Mouse (Mus musculus) skeletal muscle tissue, adult 2 months (tissue): ENCODE results near the gene Adamtsl1.
A peak's percentile ranks its signal among the peaks of the same experiment; 100 is the strongest.

ENCODE experiments used
- DNase-seq: peaks from one replicate; pipeline ENCODE4 v3.0.0-alpha.2; 2012; ENCODE audit warnings: low read depth, low spot score

Adamtsl1 gene

DNA sequence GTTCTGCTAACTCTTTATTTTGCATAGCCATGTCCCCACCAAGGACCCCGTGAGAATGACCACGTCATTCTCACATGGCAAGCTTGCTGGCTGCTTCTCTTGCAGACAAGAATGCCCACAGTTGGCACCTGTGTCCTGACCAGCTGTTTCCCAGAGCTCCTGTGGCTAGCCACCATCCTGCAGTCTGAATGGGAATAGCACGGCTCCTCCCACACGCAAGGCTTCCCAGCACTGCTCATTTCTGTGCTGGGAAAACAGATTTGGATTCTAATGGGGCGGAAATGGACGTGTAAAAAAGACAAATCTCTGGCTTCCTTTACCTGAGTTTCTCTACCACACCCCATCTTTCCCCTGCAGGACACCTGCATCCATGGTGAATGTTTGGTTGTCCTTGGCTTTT lies 531.9 kb downstream of the Adamtsl1 start:
- no peak for DNase-seq

DNA sequence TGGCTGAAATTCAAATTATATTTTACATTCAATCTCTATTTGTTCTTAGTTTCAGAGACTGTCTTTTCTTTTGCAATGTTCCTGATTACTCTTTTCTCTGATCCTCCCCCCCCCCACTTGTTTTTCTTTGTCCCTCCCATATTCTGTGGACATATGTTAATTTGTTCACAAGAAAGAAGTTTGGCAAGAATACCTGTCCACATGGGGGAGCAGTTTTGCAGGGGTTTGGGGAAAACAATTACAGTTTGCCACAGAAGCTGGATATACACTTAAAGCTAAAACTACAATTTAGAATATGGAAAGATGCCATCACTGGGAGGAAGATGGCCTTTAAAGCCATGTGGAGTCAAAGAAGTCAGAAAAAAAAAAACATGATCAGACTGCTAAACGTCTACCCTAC lies 532.9 kb downstream of the Adamtsl1 start:
- no peak for DNase-seq

DNA sequence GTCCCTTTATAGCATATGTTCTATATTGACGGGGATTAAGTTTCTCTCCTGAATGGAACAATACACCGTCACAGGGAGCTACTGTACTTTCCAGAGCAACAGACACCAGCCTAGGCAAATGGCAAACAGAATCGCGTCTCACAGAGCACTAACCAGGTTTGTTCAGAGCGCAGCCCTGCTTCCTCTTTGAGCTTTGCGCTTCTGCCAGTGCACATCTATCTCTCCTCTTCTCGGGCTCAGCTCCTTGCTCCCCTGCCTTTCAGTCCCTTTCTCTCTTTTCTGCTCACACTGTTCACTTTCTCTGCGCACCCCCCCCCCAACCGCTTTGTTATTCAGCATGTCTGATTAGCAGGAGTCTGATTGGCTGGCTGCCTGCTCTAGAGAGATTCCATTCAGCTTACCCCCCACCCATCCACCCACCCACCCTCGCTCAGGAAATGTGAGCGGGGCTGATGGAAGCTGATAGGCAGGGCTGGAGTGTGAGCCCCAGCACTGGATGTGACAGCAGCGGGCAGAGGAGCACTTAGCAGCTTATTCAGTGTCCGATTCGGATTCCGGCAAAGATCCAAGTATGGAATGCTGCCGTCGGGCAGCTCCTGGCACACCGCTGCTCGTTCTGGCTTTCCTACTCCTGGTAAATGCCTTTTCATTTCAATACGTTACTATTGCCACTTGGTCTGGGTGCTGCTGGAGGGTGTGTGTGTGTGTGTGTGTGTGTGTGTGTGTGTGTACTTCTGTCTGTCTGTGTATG lies 539.7 kb downstream of the Adamtsl1 start:
- DNase-seq = peak; percentile 58

DNA sequence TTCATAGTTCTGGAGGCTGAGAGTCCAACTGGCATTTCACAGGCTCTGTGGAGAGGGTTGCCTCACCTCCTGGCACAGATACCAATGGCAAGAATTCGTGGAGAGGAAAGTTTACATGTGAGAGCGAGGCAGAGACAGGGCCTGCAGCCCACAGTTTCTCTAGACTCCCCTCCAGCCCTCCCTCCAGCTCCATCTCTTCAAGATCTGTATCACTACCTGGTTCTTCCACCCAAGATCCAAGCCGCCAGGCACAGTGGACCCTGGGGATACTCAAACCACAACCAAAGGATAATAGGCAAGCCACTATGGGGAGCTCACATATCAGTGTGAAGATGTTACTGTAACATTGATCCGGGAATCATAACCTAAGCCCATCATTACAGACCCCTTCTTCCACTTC lies 546.6 kb downstream of the Adamtsl1 start:
- DNase-seq = no peak

DNA sequence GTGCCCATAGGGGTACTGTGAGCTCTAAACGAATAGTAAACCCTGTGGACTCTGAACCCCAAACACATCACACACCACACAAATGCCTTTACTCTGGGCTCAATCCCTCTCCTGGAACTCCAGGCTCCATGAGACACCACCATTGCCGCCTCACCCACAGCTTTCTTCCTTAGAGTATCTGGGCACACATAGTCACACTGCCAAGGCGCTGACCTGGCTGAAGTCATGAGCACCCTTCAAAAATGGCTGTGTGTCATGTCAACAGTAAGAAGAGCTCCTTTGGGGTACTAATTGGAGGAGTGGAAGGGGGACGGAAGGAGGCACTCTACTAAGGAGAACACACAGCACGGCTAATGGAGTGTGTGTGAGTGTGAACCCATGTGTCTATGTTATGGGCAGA lies 554.4 kb downstream of the Adamtsl1 start:
- no peak for DNase-seq

DNA sequence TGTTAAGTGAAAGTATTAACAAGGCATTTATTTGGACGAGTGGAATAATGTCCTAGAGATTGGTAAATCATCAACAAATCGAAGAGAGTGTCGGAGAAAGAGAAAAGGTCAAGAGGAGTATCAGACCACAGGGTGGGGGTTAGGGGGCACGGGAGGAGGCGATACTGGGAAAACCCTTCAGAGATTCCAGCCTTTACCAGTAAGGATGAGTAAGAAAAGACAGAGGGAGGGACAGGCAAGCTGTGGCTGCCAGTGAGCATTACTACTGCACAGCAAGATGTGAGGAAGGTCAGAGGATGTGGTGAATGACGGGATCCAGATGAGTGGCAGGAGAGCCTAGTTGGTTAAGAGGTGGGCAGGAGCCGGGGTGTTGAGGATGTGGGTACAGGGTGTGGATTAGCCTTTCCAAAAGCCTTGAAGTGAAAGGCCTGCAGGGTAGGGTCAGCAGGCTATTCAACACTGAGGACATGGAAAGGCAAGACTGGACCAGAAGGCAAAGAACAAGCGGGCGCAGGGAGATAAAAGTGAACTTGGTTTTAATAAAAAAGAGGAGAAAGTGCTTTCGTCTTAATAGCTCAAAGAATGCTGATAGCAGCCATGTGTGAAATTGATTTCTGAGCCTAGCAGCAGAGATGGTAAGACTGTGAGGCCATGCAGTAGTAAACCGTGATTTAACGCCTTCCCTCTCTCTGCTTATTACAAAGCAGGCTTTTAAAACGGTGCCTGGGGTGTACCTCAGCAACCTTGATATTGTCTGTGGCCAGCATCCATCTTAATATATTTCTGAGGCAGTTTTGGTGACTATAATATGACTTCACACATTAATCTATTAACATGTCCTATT lies 555.1 kb downstream of the Adamtsl1 start:
- no peak for DNase-seq

DNA sequence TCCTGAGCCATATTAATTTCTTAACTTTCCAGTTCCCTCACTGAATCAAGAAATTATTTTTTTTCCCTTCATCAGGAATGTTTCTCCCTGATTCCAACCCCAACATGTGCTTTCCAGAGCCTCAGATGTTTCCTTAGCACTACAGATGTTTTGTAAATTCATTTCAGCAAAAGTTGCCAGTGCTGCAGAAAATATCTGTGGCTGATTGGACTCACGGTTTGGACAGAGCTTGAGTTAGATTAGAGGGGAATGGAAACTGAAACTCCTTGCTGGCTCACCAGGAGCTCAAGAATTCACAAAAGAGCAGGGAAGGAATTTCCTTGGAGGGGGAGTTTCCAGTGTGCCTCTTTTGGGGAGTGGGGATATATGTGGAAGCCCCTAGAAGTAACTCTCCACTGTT lies 560.9 kb downstream of the Adamtsl1 start:
- DNase-seq = peak; percentile 67

DNA sequence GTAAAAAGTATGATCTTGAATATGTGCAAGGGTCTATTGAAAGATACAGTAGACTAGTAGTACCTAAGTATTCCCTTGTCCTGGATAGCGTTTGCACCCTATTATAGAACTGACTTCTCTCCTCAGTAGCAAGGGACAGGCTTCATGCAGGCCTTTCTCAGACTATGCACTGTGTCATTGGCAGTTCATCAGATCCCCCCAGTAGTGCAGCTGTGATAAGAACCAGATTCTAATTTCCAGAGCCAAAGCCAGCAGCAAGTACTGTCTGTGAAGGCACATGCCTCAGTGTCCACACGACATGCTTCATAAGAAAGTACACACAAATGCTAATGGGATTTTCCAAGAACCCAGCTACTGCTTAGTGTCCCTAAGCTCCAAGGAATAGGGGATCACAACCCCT lies 563.4 kb downstream of the Adamtsl1 start:
- no peak for DNase-seq

DNA sequence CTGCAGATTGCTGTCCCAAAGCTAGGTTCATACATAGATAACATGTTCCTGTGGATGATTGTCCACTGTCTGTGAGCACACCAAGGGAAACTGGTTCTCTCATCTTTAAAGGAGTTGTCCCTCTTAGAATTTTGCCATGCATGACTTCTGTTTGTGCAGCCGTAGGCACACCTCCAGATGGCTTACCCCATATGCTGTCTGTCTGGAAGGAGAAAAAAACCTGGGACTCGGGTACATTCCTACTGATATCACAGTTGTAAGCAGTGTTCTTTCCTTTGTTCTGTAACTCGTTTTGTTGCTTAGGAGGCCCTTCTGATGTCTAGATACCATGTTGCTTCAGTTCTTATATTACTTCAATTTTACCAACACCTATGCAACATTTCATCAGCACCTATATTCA lies 563.9 kb downstream of the Adamtsl1 start:
- no peak for DNase-seq

DNA sequence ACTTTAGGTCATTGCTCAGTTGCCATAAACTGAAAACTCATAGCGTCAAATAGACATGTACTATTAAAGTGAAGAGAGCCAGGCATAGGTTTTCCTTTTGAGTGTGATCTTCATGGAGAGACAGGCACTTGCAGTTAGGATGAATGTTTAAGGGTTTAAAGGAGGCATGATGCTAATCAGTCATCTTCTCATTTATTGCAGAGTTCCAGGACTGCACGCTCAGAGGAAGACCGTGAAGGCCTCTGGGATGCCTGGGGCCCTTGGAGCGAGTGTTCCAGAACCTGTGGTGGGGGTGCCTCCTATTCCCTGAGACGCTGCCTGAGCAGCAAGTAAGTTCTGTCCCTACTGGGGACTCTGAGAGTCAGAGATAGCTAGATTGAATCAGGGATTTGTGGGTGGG lies 573.5 kb downstream of the Adamtsl1 start:
- DNase-seq = no peak

DNA sequence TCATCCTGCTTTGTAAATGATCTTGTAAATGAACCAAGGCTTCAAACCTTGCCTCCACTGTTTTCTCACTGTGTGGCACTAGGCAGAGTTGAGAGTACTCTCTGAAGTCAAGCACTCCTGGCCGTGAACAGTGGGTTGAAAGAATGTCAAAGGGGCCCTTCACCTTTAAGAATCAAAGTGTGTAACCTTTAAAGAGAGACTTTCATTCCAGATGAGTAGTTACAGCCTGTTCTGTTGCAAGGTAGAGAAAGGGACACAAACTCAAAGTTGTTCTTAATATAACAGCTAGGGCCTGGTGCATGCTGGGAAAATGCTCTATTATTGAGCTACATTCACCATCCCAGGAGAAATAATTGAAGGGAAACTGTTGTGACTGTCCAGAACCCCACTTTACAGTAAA lies 589.2 kb downstream of the Adamtsl1 start:
- DNase-seq = no peak

DNA sequence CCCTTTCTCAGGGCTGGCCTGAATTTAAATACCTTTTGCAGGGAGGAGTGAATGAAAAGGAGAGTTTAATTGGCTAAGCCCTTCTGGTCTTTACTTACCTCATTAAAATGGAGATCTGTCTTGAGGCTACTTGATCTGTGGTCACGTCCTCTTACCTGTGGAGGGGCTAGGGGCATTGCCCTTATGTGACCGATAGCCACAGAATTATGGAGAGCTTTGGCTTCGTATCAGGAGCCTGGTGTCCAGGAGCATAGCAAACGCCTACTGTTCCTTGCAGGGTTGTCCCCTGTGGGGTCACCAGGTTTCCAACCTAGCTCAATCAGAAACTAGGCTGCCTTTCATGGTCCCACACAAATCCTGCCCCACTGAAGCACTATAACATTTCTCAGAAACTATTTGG lies 594.4 kb downstream of the Adamtsl1 start:
- DNase-seq = no peak

DNA sequence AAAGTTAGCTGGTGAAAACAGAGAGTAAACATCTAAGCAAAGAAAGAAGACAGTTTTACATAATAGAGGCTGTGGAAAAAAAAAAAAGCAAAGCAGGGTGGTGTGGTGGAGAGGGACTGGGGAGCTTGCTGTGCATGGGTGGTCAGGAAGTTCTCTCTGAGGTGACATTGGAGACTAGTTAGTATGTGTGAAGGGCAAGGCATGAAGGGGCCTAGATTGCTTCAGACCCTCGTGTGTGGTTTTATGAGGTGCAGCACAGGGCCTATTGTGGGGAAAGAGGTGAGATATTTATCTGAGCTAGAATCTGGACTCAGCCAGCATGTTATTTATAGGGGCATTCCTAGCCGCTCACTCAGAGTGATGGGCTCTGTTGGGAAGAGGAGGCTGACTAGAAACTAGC lies 605.1 kb downstream of the Adamtsl1 start:
- DNase-seq = no peak

DNA sequence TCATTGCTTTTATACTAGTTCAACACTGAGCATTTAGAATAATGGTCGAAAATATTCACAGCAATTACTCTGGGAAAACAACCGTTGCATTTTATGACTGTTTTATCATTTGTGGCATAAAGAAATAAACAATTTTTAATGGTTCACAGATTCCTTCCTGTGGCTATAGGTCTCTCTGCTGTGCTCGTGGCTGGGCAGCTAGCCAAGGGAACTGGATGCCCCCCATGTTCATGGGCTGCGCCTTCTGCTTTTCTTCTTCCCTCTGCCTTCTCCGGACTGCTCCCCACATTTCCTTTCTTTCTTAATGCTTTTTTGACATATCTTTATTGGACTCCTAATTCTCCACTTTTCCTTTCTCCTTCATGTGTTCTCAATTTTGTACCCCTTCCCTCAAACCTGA lies 608.5 kb downstream of the Adamtsl1 start:
- DNase-seq = no peak

DNA sequence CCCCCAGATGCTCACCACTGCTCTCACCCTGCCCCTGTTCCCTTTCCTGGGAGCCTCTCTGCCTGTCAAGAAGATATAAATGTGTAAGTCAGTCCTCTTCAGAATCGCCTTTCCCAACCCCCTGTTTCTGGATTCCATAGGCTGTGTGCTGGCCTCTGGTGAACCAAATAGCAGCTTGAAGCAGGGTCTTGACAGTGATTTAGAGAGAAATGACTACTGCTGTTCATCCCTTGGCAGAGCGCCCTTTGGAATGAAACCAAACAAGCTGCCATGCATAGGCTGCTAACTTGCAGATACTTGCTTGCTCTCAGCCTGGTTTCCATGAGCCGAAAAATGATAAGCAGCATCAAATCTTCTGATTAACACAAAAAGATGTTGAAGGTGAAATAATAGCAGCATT lies 610.4 kb downstream of the Adamtsl1 start:
- DNase-seq = no peak

DNA sequence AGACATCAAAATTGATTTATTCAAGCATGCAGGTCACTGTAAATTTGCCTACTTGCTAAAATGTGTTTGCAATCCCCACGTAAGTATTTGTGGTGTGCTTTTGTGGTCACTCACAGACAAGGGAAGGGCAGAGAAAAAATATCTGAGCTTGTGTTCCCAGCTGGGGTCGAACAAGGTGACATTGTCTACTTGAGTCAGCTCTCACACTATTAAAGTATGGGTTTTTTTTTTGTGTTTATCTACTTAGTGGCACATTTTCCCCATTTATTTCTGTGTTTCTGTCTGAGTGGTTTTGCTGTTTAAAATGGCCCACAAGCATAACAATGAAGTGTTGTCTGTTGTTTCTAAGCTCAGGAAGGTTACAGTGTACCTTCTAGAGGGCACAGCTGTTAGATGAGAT lies 612.7 kb downstream of the Adamtsl1 start:
- DNase-seq = no peak

DNA sequence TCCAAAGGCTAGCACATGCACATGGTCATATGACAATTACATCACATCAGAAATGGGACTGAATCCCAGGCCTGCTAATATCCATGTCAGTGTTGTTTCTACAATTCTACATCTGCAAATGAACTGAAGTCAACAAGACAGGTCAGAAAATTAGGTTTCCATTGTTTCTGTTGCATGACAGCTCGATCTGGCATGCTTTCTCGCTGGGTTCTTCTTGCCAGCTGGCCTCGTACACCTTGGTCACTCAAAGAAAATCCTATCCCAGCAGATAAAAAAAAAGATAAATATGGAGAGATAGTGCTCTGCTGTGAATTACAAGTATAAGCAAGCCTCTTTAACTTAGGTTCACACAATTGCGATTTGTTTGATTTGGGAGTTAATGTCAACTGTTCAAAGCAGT lies 644.6 kb downstream of the Adamtsl1 start:
- no peak for DNase-seq

DNA sequence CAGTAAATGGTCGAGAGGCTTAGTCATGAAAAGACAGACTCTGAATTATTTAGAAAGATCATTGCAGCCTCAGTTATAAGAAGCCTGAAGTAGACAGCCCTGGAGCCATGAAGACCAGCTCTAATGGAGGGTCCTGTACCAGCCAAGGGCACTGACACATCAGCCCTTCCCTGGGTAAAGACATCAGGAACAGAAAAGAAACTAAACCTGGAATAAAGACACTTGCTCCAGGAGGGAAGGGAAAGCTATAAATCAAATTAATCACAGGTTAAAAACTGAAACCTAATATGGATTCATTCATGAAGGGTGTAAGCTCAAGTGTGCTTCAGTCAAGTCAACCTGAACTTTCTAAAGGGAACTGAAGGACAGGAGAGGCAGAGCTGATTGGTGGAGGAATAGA lies 645.4 kb downstream of the Adamtsl1 start:
- DNase-seq = no peak

DNA sequence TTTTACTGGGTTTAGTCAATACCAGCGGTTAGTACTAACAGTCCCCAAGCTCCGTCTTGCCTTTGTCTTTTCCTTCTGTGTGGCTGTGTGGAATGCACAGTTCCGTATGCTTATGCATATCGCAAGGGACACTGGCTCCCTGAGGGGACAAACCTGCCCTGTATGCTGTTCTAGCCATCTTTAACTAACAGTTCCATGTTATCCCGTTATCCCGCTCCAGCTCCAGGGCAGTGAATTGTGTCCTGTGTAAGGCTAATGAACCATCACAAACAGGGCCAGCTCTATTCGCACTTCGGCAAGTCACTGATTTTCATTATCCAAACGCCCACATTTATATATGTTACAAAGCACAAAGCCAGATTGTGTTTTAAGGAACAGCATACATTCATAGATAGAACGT lies 656.8 kb downstream of the Adamtsl1 start:
- no peak for DNase-seq

DNA sequence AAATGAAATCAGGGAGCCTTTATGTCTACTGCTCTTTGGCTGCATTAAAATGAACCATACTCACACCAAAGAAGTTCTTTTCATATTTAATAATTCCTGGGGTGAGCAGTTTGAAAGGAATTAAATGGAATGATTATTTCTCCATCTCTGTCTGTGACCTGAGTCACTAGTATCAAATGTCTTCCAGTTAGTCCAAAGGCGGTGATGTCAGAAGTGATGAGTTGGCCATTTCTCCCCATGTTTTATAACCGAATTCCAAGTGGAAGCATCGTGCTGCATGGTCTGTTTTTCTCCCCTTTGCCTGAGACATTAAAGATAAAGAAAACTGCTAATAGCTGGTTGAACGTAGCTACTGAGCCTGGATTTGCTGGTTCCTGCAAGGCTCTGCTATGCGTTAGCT lies 657.5 kb downstream of the Adamtsl1 start:
- DNase-seq = peak; percentile 60

DNA sequence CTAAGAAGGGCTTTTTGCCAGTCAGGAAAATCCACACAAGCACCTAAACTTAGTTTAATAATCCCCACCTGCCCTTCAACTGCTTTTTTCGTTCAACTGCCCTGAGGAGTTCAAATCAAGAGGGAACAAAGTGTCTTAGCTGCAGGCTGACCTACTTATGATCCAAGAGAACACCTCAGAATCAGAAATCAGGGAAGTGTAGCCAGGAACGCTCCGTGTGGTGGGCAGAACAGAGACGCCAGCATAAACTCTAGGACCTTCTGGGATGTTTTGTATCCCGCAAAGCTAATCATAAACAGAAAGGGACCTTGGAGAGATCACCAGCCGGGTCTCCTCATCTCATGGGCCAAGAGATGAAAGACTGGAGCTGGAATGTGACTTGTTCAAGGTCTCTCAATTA lies 663.5 kb downstream of the Adamtsl1 start:
- DNase-seq = no peak

DNA sequence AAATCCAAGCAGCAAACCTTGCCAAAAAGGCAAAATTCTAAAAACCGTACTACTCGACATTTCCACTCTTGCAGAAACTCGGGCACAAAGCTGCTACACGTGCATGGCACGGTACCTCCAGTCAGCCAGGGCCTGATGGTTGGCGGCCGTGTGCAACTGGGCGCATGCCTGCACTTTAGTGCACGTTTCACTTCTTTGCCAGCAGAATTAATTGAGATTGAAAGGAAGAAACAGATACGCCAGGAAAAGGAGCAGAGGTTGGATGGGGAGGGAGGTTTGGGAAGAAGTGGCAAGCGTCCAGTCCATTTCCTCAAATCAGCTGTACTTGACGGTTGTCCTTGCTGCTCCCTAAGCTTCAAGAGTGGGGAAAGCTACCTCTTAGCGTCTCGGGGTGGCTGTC lies 664.1 kb downstream of the Adamtsl1 start:
- no peak for DNase-seq

DNA sequence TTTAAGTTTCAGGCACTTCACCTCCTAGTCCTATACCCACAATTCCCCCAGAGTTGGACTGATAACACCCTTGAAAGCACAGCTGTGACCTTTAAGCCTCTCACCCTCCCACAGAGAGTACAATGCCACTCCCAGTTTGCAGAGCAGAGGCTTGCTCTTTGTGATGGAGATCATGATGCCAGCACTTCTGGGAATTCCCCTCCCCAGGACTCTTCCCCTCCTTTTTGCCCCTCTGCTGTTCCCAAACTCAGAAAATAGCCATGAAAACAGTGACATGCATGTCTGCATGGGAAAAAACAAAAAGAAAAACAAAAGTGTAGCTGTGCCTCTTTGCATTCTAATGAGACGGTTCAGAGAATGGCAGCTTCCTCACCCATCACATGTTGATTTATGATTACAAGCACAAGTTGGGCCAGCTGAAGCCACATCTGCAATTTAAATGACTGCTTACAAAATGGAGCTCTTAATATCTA lies 669.8 kb downstream of the Adamtsl1 start:
- DNase-seq = no peak
